Mouse (Mus musculus): ENCODE data around the gene Tomm20l. TPM values are rescaled to one million over a fixed set of nuclear protein-coding genes. Genes with fewer than 3 reads are reported as not detected.

Tomm20l gene
- total and polyA plus RNA-seq, 3 experiments = 0.29 TPM; not detected in 2

DNA sequence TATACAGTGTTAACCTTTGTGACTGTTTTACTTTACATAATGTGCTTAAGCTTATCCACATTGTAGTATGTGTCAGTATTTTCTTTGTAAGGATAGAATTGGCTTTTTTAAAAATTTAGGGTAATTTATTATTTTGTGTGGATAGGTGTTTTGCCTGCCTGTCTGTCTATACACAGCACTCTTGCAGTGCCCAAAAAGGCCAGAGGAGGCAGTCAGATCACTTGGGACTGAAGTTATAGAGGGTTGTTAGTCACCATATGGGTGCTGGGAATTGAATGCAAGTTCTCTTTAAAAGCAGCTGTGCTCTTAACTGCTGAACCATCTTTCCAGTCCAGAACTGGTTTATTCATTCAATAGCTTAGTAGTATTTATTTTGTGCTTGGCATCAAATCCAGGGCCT lies 30.0 kb downstream of the Tomm20l start:
- Histone ChIP-seq H3K27ac (ENCODE audit: control insufficient read depth, low read depth, low read length) (no peak overlapping the region), H3K9ac (ENCODE audit: control insufficient read depth, low read depth, low read length, poor library complexity, severe bottlenecking) (no peak overlapping the region), H3K36me3 (ENCODE audit: control insufficient read depth in 1 of 2, insufficient read depth in 2 of 2, low read length in 2 of 2) (peaks cover 0 to 6% of the 10 kb centered on the region in 2 experiments; a peak in 2 of 4 replicates), H3K4me3 (ENCODE audit: control insufficient read depth in 1 of 2, insufficient read depth in 1 of 2, low read depth in 2 of 2, low read length in 2 of 2) (no peak overlapping the region), H3K9me3 (replicated peaks; ENCODE audit: insufficient read depth, low read length) (no peaks in the 10 kb centered on the region), H3K27me3 (ENCODE audit: control insufficient read depth in 1 of 2, insufficient read depth in 2 of 2, low read length in 2 of 2) (no peaks in the 10 kb centered on the region), H3K4me1 (ENCODE audit: control insufficient read depth in 1 of 2, insufficient read depth in 2 of 2, low read length in 2 of 2) (no peaks in the 10 kb centered on the region; a peak in 1 of 4 replicates), H3K79me2 (ENCODE audit: control insufficient read depth, insufficient read depth, low read length, poor library complexity) (peaks cover 7% of the 10 kb centered on the region)
- DNase-seq (ENCODE audit: low read depth, low spot score) = peak; percentile 53
- TF ChIP-seq CTCF (IDR thresholded peaks at IDR 0.05 in 2 of 3, conservative IDR thresholded peaks at IDR 0.05 in 1 of 3; ENCODE audit: control insufficient read depth in 1 of 3, insufficient read depth in 1 of 3, low read depth in 2 of 3, low read length in 3 of 3, poor library complexity in 1 of 3, severe bottlenecking in 1 of 3) = peak in 2 of 3 experiments; percentile 25 to 31; a peak in 2 of 6 replicates
- no peak for TF ChIP-seq GABPA (IDR thresholded peaks at IDR 0.05; ENCODE audit: low read depth, low read length)

DNA sequence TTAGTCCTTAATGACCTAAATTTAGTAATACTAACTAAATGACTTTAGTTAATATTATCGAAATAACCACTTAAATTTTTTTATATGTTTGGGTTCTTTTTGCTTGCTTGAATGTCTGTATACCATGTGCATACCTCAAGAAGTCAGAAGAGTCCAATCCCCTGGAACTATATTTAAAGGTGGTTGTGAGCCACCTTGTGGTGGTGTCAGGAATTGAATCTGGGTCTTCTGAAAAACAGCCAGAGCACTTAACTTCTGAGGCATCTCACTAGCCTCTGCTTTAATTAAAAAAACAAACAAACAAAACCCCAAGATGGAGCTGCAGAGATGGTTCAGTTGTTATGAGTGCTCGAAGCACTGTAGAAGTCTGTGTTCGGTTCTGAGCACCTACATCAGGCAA lies 36.4 kb downstream of the Tomm20l start:
- no peak overlapping the region for H3K27ac ChIP-seq (ENCODE audit: control insufficient read depth, low read depth, low read length)
- TF ChIP-seq RAD21 (IDR thresholded peaks at IDR 0.05; ENCODE audit: low read depth, low read length) (peak; percentile 64), TAL1 (IDR thresholded peaks at IDR 0.05; ENCODE audit: low read length) (no peak), POLR2A (IDR thresholded peaks at IDR 0.05; ENCODE audit: control insufficient read depth in 1 of 2, insufficient read depth in 1 of 2, low read depth in 1 of 2, low read length in 2 of 2, poor library complexity in 1 of 2) (no peak), SIN3A (IDR thresholded peaks at IDR 0.05; ENCODE audit: low read length) (0 out of 2 replicates have a peak, but pooled peaks have one; percentile 32), SMC3 (IDR thresholded peaks at IDR 0.05; ENCODE audit: low read depth, low read length) (peak; percentile 68), CTCF (IDR thresholded peaks at IDR 0.05 in 2 of 3, conservative IDR thresholded peaks at IDR 0.05 in 1 of 3; ENCODE audit: control insufficient read depth in 1 of 3, insufficient read depth in 1 of 3, low read depth in 2 of 3, low read length in 3 of 3, poor library complexity in 1 of 3, severe bottlenecking in 1 of 3) (peak; percentile 36 to 74 (median 70))
- H3K36me3 ChIP-seq (ENCODE audit: control insufficient read depth in 1 of 2, insufficient read depth in 2 of 2, low read length in 2 of 2) = peaks cover 2 to 3% of the 10 kb centered on the region in 2 experiments
- no peak overlapping the region for H3K4me3 ChIP-seq (ENCODE audit: control insufficient read depth in 1 of 2, insufficient read depth in 1 of 2, low read depth in 2 of 2, low read length in 2 of 2)
- H3K27me3 ChIP-seq (ENCODE audit: control insufficient read depth in 1 of 2, insufficient read depth in 2 of 2, low read length in 2 of 2) = no peaks in the 10 kb centered on the region
- no peaks in the 10 kb centered on the region for H3K79me2 ChIP-seq (ENCODE audit: control insufficient read depth, insufficient read depth, low read length, poor library complexity)
- no peak overlapping the region for H3K9ac ChIP-seq (ENCODE audit: control insufficient read depth, low read depth, low read length, poor library complexity, severe bottlenecking)
- H3K4me1 ChIP-seq (ENCODE audit: control insufficient read depth in 1 of 2, insufficient read depth in 2 of 2, low read length in 2 of 2) = peaks cover 0 to 5% of the 10 kb centered on the region in 2 experiments; a peak in 2 of 4 replicates
- DNase-seq (ENCODE audit: low read depth, low spot score) = peak; percentile 73
- no peaks in the 10 kb centered on the region for H3K9me3 ChIP-seq (replicated peaks; ENCODE audit: insufficient read depth, low read length)

DNA sequence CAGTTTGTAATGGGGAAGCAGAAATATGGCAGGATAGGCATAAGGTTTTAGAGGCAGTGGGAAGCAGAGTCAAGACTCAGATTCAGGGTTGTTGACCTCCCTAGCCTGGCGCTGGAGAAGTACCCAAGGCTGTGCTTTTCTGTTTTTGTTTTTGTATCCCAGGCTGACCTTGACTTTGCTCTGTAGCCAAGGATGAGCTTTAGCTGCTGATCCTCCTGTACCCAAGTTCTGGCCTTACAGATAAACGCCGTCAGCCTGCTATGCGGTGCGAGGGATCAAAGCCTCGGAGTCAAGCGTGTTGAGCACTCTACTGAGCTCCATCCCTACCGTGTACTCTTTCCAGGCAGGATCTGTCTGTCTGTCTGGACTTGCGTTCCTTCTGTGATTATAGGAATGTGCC lies 37.6 kb downstream of the Tomm20l start:
- H3K27ac ChIP-seq (ENCODE audit: control insufficient read depth, low read depth, low read length) = no peak overlapping the region
- H3K27me3 ChIP-seq (ENCODE audit: control insufficient read depth in 1 of 2, insufficient read depth in 2 of 2, low read length in 2 of 2) = no peaks in the 10 kb centered on the region
- H3K9ac ChIP-seq (ENCODE audit: control insufficient read depth, low read depth, low read length, poor library complexity, severe bottlenecking) = no peak overlapping the region
- peaks cover 0 to 5% of the 10 kb centered on the region in 2 experiments; a peak in 2 of 4 replicates for H3K4me1 ChIP-seq (ENCODE audit: control insufficient read depth in 1 of 2, insufficient read depth in 2 of 2, low read length in 2 of 2)
- H3K79me2 ChIP-seq (ENCODE audit: control insufficient read depth, insufficient read depth, low read length, poor library complexity) = no peaks in the 10 kb centered on the region
- H3K36me3 ChIP-seq (ENCODE audit: control insufficient read depth in 1 of 2, insufficient read depth in 2 of 2, low read length in 2 of 2) = peaks cover 2 to 7% of the 10 kb centered on the region in 2 experiments
- no peaks in the 10 kb centered on the region for H3K9me3 ChIP-seq (replicated peaks; ENCODE audit: insufficient read depth, low read length)
- TF ChIP-seq GABPA (IDR thresholded peaks at IDR 0.05; ENCODE audit: low read depth, low read length) (no peak), EP300 (IDR thresholded peaks at IDR 0.05; ENCODE audit: low read depth in 1 of 2, low read length in 2 of 2) (no peak), USF2 (IDR thresholded peaks at IDR 0.05; ENCODE audit: borderline replicate concordance in 1 of 2, insufficient read depth in 1 of 2, low read depth in 1 of 2, low read length in 2 of 2) (no peak), TAL1 (IDR thresholded peaks at IDR 0.05; ENCODE audit: low read length) (no peak), MEF2A (IDR thresholded peaks at IDR 0.05; ENCODE audit: extremely low read depth, insufficient replicate concordance, low read depth, low read length, poor library complexity, severe bottlenecking) (no peak), MXI1 (IDR thresholded peaks at IDR 0.05; ENCODE audit: low read depth, low read length) (no peak), ZC3H11A (IDR thresholded peaks at IDR 0.05; ENCODE audit: low read depth, low read length) (no peak), MYC (IDR thresholded peaks at IDR 0.05; ENCODE audit: low read depth, low read length) (no peak), POLR2A (IDR thresholded peaks at IDR 0.05; ENCODE audit: control insufficient read depth in 1 of 2, insufficient read depth in 1 of 2, low read depth in 1 of 2, low read length in 2 of 2, poor library complexity in 1 of 2) (no peak), NELFE (IDR thresholded peaks at IDR 0.05; ENCODE audit: low read depth, low read length) (no peak), KAT2A (conservative IDR thresholded peaks at IDR 0.05; ENCODE audit: low read depth, low read length) (no peak), MAFK (IDR thresholded peaks at IDR 0.05; ENCODE audit: borderline replicate concordance, low read depth, low read length) (no peak), ZNF384 (IDR thresholded peaks at IDR 0.05; ENCODE audit: low read depth, low read length) (no peak), USF1 (IDR thresholded peaks at IDR 0.05; ENCODE audit: low read depth, low read length) (no peak), E2F4 (IDR thresholded peaks at IDR 0.05; ENCODE audit: borderline replicate concordance, low read depth, low read length) (no peak), ELF1 (IDR thresholded peaks at IDR 0.05; ENCODE audit: low read depth, low read length) (no peak), RAD21 (IDR thresholded peaks at IDR 0.05; ENCODE audit: low read depth, low read length) (no peak), ZKSCAN1 (IDR thresholded peaks at IDR 0.05; ENCODE audit: low read depth, low read length) (no peak), GATA1 (IDR thresholded peaks at IDR 0.05; ENCODE audit: low read depth, low read length) (no peak)
- H3K4me3 ChIP-seq (ENCODE audit: control insufficient read depth in 1 of 2, insufficient read depth in 1 of 2, low read depth in 2 of 2, low read length in 2 of 2) = no peak overlapping the region
- no peak for DNase-seq (ENCODE audit: low read depth, low spot score)

Data from MEL (cell line).